Mouse (Mus musculus) heart, adult 2 months (tissue): ENCODE measurements around the gene D7Ertd443e. TPM values are rescaled to one million over a fixed set of nuclear protein-coding genes. Genes with fewer than 3 reads are reported as not detected.

Experiments used
- DNase-seq, 2 experiments: peaks; one replicate each; pipeline ENCODE4 v3.0.0; 2021
- H3K27ac ChIP-seq: fragments of 200-600 bp; 2 replicates; pipeline ENCODE4 v1.8.1; 2022
- H3K27me3 ChIP-seq: fragments of 200-500 bp; 2 replicates; pipeline ENCODE4 v1.6.1; 2012; ENCODE audit warnings: mild to moderate bottlenecking, low read length, inconsistent platforms, mixed read lengths; ENCODE audit not compliant: control insufficient read depth, insufficient read depth
- H3K36me3 ChIP-seq: fragments of 200-500 bp; 2 replicates; pipeline ENCODE4 v1.6.1; 2012; ENCODE audit warnings: low read length, inconsistent platforms; ENCODE audit not compliant: control insufficient read depth, insufficient read depth
- H3K4me1 ChIP-seq: fragments of 200-500 bp; 2 replicates; pipeline ENCODE4 v1.6.1; 2011; ENCODE audit warnings: low read length; ENCODE audit not compliant: control insufficient read depth, insufficient read depth
- H3K4me3 ChIP-seq: fragments of 200-600 bp; 2 replicates; pipeline ENCODE4 v1.8.1; 2022
- H3K79me2 ChIP-seq: fragments of 200-500 bp; replicated peaks from 2 replicates; pipeline ENCODE4 v1.6.1; 2012; ENCODE audit warnings: mild to moderate bottlenecking, inconsistent platforms, low read length, moderate library complexity, mixed read lengths; ENCODE audit not compliant: control insufficient read depth, insufficient read depth
- H3K9ac ChIP-seq: fragments of 200-500 bp; 2 replicates; pipeline ENCODE4 v1.6.1; 2012; ENCODE audit warnings: low read depth, mild to moderate bottlenecking, control low read depth, inconsistent platforms, low read length, mixed read lengths
- CTCF ChIP-seq: fragments of 200-600 bp; IDR thresholded peaks from 2 replicates; pipeline ENCODE4 v1.8.1; 2022; ENCODE audit warnings: antibody characterized with exemption, mild to moderate bottlenecking, moderate library complexity
- EP300 ChIP-seq: fragments of 200-500 bp; IDR thresholded peaks from 2 replicates; pipeline ENCODE4 v1.6.1; 2011; ENCODE audit warnings: low read depth, low read length, control low read depth; ENCODE audit not compliant: insufficient read depth
- POLR2A ChIP-seq: fragments of 200-500 bp; IDR thresholded peaks from 2 replicates; pipeline ENCODE4 v1.6.1; 2011; ENCODE audit warnings: mild to moderate bottlenecking, low read depth, low read length, control low read depth; ENCODE audit not compliant: insufficient read depth
- WGBS: fragments of 180-500 bp; shearing (Covaris S2); methylation state at CpG from one replicate; pipeline ENCODE4 v1.1.7; 2018; 5-methylcytosine and 5-hydroxymethylcytosine counted together
- intact Hi-C: fragments of 180-260 bp; cut with DNase I; formaldehyde crosslinking; loops from one replicate; pipeline ENCODE4 v1.15.1; 2025
- polyA plus RNA-seq: library from polyadenylated mRNA; depleted of rRNA; stranded (reverse); fragments of >200 nt; gene quantifications from 2 replicates; pipeline ENCODE4 v1.2.3, GENCODE M21; 2012
- total RNA-seq, 2 experiments: library from RNA; stranded (reverse); gene quantifications; 2 replicates each; pipeline ENCODE4 v1.2.3; 2021

The D7Ertd443e gene
- total and polyA plus RNA-seq, 3 experiments: 1.5 to 6.1 (median 3.5) TPM

GRCm38 (mm10) chr7:134320979-134321378, 64.5 kb downstream of the D7Ertd443e start:
- Histone ChIP-seq H3K9ac (no peak overlapping the region), H3K79me2 (no peaks in the 10 kb centered on the region), H3K27me3 (no peaks in the 10 kb centered on the region), H3K4me1 (no peaks in the 10 kb centered on the region), H3K4me3 (no peak overlapping the region), H3K27ac (no peak overlapping the region), H3K36me3 (no peaks in the 10 kb centered on the region)
- intact Hi-C loops: no loop called here
- no peak for TF ChIP-seq CTCF
- no peak for TF ChIP-seq EP300
- no peak for TF ChIP-seq POLR2A
- no peak for DNase-seq
- 88% methylated on average over 10 of the region's 10 CpGs for WGBS

GRCm38 (mm10) chr7:134302084-134302483, 83.4 kb downstream of the D7Ertd443e start:
- Histone ChIP-seq H3K36me3 (no peaks in the 10 kb centered on the region), H3K27ac (no peak overlapping the region), H3K4me3 (no peak overlapping the region), H3K9ac (no peak overlapping the region), H3K27me3 (no peaks in the 10 kb centered on the region), H3K79me2 (no peaks in the 10 kb centered on the region), H3K4me1 (no peaks in the 10 kb centered on the region)
- WGBS: 90% methylated on average over 3 of the region's 3 CpGs
- no peak for DNase-seq
- intact Hi-C loops: no loop called here
- TF ChIP-seq EP300 (no peak), CTCF (no peak), POLR2A (no peak)

GRCm38 (mm10) chr7:134301285-134301684, 84.2 kb downstream of the D7Ertd443e start:
- TF ChIP-seq POLR2A (no peak), CTCF (peak; percentile 40)
- Histone ChIP-seq H3K27ac (no peak overlapping the region), H3K36me3 (no peaks in the 10 kb centered on the region), H3K9ac (no peak overlapping the region), H3K4me1 (no peaks in the 10 kb centered on the region), H3K27me3 (no peaks in the 10 kb centered on the region), H3K79me2 (no peaks in the 10 kb centered on the region), H3K4me3 (no peak overlapping the region)
- 40% methylated on average over 8 of the region's 8 CpGs for WGBS
- intact Hi-C loops: no loop called here
- no peak for DNase-seq

GRCm38 (mm10) chr7:134292750-134293149, 92.7 kb downstream of the D7Ertd443e start:
- H3K4me3 ChIP-seq: no peak overlapping the region
- no peak overlapping the region for H3K27ac ChIP-seq
- peaks cover 2% of the 10 kb centered on the region; the same call in 1 of the 2 replicates for H3K4me1 ChIP-seq
- no peak overlapping the region for H3K9ac ChIP-seq
- peak; percentile 24 to 35 for DNase-seq
- no peaks in the 10 kb centered on the region for H3K27me3 ChIP-seq
- no peak for TF ChIP-seq POLR2A
- no peak for TF ChIP-seq EP300
- no peak for TF ChIP-seq CTCF
- WGBS: 61% methylated on average over 3 of the region's 3 CpGs
- intact Hi-C loops: no loop called here
- H3K79me2 ChIP-seq: no peaks in the 10 kb centered on the region
- H3K36me3 ChIP-seq: no peaks in the 10 kb centered on the region

- Histone ChIP-seq H3K4me3 (no peak overlapping the region), H3K4me1 (peaks cover 2% of the 10 kb centered on the region; the same call in 1 of the 2 replicates), H3K27me3 (no peaks in the 10 kb centered on the region), H3K36me3 (no peaks in the 10 kb centered on the region), H3K9ac (no peak overlapping the region), H3K27ac (no peak overlapping the region), H3K79me2 (no peaks in the 10 kb centered on the region)
- TF ChIP-seq EP300: no peak
- TF ChIP-seq CTCF: no peak
- TF ChIP-seq POLR2A: no peak
- DNase-seq: no peak
- WGBS: 60% methylated on average over 7 of the region's 7 CpGs
- intact Hi-C loops: no loop called here
Measured at GRCm38 (mm10) chr7:134289611-134290301, 95.7 kb downstream of the D7Ertd443e start.

- Histone ChIP-seq H3K4me1 (peaks cover 2% of the 10 kb centered on the region; the same call in 1 of the 2 replicates), H3K9ac (no peak overlapping the region), H3K4me3 (no peak overlapping the region), H3K27ac (no peak overlapping the region), H3K27me3 (no peaks in the 10 kb centered on the region), H3K79me2 (no peaks in the 10 kb centered on the region), H3K36me3 (no peaks in the 10 kb centered on the region)
- TF ChIP-seq CTCF (no peak), POLR2A (no peak), EP300 (no peak)
- DNase-seq: no peak
- 96% methylated on average over 5 of the region's 5 CpGs for WGBS
- intact Hi-C loops: no loop called here
Measured at GRCm38 (mm10) chr7:134289126-134289525, 96.3 kb downstream of the D7Ertd443e start.
